Mouse (Mus musculus): ENCODE results near the gene Slamf8. TPM values are rescaled to one million over a fixed set of nuclear protein-coding genes. Genes with fewer than 3 reads are reported as not detected.
A peak's percentile ranks its signal among the peaks of the same experiment; 100 is the strongest.

Slamf8 gene
- 0.45 TPM in 1 of 2 replicates, not detected in the other for polyA plus RNA-seq (2014; fragmentation: Nextera tagmentation; extraction: Ambion mirVana)

DNA sequence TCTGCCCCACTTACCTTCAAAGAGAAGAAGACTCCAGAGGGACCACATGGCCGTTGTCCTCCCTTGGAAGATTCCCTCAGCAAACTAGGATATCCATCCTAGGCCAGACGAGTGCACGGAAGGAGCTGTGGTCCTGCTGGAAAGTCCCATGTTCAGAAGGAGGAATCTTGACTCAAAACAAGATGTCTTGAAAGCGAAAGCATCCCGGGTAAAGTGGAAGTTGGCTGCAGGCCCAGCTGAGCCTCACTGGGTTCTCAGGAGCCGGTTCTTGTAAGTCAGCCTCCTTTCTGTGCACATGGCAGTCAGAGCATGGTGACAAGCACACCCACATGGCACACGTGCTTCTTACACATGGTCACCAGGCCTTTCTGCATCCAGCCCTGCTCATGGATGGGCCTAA lies at the start of gene Slamf8:
Slamf8 (minus strand) TSS at position 184 of the 400 bp plus-strand sequence.
- ATAC-seq (ENCODE audit: insufficient number of reproducible peaks, insufficient read depth, low FRiP score, low read depth), result no peak
- no peak within 1 kb of the TSS for H3K9ac ChIP-seq (replicated peaks; ENCODE audit: low read depth, low read length)
- 71% methylated on average over 7 of the region's 7 CpGs for WGBS

DNA sequence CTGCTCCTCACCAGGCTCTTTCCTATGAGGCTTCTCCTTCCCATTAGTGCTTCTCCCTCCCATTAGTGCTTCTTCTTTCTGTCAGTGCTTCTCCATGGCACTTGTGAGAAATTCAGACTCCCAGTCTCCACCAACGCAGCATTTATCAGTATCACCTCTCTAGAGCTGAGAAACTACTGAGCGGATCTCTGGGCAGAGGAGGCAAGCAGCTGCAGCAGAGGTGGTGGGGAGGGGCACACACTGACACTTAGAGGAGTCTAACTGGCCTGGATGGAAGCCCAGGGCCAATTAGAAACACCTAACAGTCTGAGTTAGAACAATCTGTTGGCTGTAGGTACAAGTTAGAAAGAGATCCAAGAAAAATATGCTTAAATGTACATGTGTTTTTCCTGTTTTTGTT lies 48.4 kb upstream of the Slamf8 start:
- no peak overlapping the region for H3K4me3 ChIP-seq (ENCODE audit: low read depth, low read length)
- no peaks in the 10 kb centered on the region for H3K36me3 ChIP-seq (ENCODE audit: control insufficient read depth, insufficient read depth, low read length)
- H3K27ac ChIP-seq (ENCODE audit: low read length), result no peak overlapping the region
- H3K27me3 ChIP-seq (ENCODE audit: control insufficient read depth, insufficient read depth, low read length), result no peaks in the 10 kb centered on the region
- no peak overlapping the region for H3K4me2 ChIP-seq (replicated peaks; ENCODE audit: low read depth, low read length)
- WGBS, result 51% methylated on average over 2 of the region's 2 CpGs
- no peak for ATAC-seq (ENCODE audit: insufficient number of reproducible peaks, insufficient read depth, low FRiP score, low read depth)
- H3K9ac ChIP-seq (replicated peaks; ENCODE audit: low read depth, low read length), result no peak overlapping the region
- H3K9me3 ChIP-seq (ENCODE audit: control insufficient read depth, low read depth, low read length), result no peaks in the 10 kb centered on the region
- H3K4me1 ChIP-seq (ENCODE audit: control insufficient read depth, insufficient read depth, low read length), result 0 out of 2 replicates have a peak, but pooled peaks cover 3% of the 10 kb centered on the region

More for the DNA sequence above, at the start of gene Slamf8:
- Histone ChIP-seq H3K36me3 (ENCODE audit: control insufficient read depth, insufficient read depth, low read length) (no peaks in the 10 kb centered on the region), H3K4me3 (ENCODE audit: low read depth, low read length) (no peak within 1 kb of the TSS), H3K27me3 (ENCODE audit: control insufficient read depth, insufficient read depth, low read length) (no peaks in the 10 kb centered on the region), H3K4me2 (replicated peaks; ENCODE audit: low read depth, low read length) (no peak within 1 kb of the TSS), H3K4me1 (ENCODE audit: control insufficient read depth, insufficient read depth, low read length) (0 out of 2 replicates have a peak, but pooled peaks cover 3% of the 10 kb centered on the region), H3K9me3 (ENCODE audit: control insufficient read depth, low read depth, low read length) (no peaks in the 10 kb centered on the region), H3K27ac (ENCODE audit: low read length) (no peak within 1 kb of the TSS)

DNA sequence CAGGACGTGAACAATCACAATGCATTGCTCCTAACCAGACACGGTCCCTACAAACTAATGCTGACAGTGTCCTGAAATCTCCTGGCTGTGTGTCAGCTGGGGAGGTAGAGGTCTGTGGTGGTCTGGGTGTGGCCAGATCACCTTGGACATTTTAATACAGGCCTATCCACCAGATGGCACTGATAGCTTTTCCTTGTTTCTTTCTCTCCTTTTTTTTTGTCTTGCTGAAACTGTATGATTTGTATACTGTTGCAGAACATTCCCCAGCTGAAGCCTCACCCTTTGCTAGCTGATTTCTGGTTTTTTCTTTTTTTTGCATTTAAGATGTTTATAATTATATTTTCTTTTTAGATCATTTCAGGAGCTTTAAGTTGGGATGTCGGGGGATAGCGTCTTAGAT lies 47.4 kb upstream of the Slamf8 start:
- H3K27me3 ChIP-seq (ENCODE audit: control insufficient read depth, insufficient read depth, low read length), result no peaks in the 10 kb centered on the region
- no peaks in the 10 kb centered on the region for H3K36me3 ChIP-seq (ENCODE audit: control insufficient read depth, insufficient read depth, low read length)
- no peak overlapping the region for H3K27ac ChIP-seq (ENCODE audit: low read length)
- ATAC-seq (ENCODE audit: insufficient number of reproducible peaks, insufficient read depth, low FRiP score, low read depth), result no peak
- H3K9ac ChIP-seq (replicated peaks; ENCODE audit: low read depth, low read length), result no peak overlapping the region
- WGBS, result 58% methylated on average over 4 of the region's 4 CpGs
- H3K9me3 ChIP-seq (ENCODE audit: control insufficient read depth, low read depth, low read length), result no peaks in the 10 kb centered on the region
- no peak overlapping the region for H3K4me3 ChIP-seq (ENCODE audit: low read depth, low read length)
- H3K4me1 ChIP-seq (ENCODE audit: control insufficient read depth, insufficient read depth, low read length), result 0 out of 2 replicates have a peak, but pooled peaks cover 3% of the 10 kb centered on the region
- H3K4me2 ChIP-seq (replicated peaks; ENCODE audit: low read depth, low read length), result no peak overlapping the region

DNA sequence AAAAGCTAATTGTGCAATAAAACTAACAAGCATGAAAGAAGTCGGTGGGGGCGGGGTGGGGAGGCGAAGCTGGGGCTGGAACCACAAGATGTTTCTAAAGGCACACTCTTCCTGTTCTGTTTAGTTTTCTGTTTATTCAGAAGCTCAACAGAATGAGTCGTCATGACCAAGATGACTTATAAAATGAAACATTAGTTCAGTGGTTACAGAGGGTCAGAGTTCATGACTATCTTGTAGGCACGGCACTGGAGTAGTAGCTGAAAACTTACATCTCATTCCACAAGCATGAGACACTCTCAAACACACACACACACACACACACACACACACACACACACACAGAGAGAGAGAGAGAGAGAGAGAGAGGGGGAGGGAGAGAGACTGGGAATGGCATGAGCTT lies 45.9 kb upstream of the Slamf8 start:
- WGBS, result 85% methylated on average over 5 of the region's 5 CpGs
- no peaks in the 10 kb centered on the region for H3K36me3 ChIP-seq (ENCODE audit: control insufficient read depth, insufficient read depth, low read length)
- no peak overlapping the region for H3K9ac ChIP-seq (replicated peaks; ENCODE audit: low read depth, low read length)
- no peak for ATAC-seq (ENCODE audit: insufficient number of reproducible peaks, insufficient read depth, low FRiP score, low read depth)
- 0 out of 2 replicates have a peak, but pooled peaks cover 3% of the 10 kb centered on the region for H3K4me1 ChIP-seq (ENCODE audit: control insufficient read depth, insufficient read depth, low read length)
- H3K4me3 ChIP-seq (ENCODE audit: low read depth, low read length), result no peak overlapping the region
- no peak overlapping the region for H3K27ac ChIP-seq (ENCODE audit: low read length)
- H3K9me3 ChIP-seq (ENCODE audit: control insufficient read depth, low read depth, low read length), result no peaks in the 10 kb centered on the region
- no peak overlapping the region for H3K4me2 ChIP-seq (replicated peaks; ENCODE audit: low read depth, low read length)
- no peaks in the 10 kb centered on the region for H3K27me3 ChIP-seq (ENCODE audit: control insufficient read depth, insufficient read depth, low read length)

DNA sequence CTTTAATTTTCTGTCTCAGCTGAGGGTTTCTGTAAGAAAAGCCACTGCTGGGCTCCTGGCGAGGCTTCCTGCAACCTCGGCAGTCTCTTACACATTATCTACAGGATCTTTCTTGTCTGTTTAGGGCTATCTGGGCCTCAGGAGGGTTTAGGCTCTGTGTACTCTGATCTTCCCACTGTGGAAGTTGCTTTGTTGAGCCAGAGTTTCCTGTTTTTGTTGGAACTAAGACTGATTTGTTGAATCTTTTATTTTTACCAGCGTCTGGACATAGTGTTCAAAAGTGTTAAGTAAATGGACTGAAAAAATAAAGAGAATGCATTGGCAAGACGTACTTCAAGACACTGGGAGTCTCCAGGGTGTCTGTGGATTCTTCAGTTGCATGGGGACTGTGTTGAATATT lies 44.9 kb upstream of the Slamf8 start:
- Histone ChIP-seq H3K4me2 (replicated peaks; ENCODE audit: low read depth, low read length) (no peak overlapping the region), H3K36me3 (ENCODE audit: control insufficient read depth, insufficient read depth, low read length) (no peaks in the 10 kb centered on the region), H3K4me3 (ENCODE audit: low read depth, low read length) (no peak overlapping the region), H3K4me1 (ENCODE audit: control insufficient read depth, insufficient read depth, low read length) (0 out of 2 replicates have a peak, but pooled peaks cover 3% of the 10 kb centered on the region), H3K27ac (ENCODE audit: low read length) (no peak overlapping the region), H3K9ac (replicated peaks; ENCODE audit: low read depth, low read length) (no peak overlapping the region), H3K9me3 (ENCODE audit: control insufficient read depth, low read depth, low read length) (no peaks in the 10 kb centered on the region), H3K27me3 (ENCODE audit: control insufficient read depth, insufficient read depth, low read length) (no peaks in the 10 kb centered on the region)
- WGBS, result 38% methylated on average over 4 of the region's 4 CpGs
- no peak for ATAC-seq (ENCODE audit: insufficient number of reproducible peaks, insufficient read depth, low FRiP score, low read depth)

DNA sequence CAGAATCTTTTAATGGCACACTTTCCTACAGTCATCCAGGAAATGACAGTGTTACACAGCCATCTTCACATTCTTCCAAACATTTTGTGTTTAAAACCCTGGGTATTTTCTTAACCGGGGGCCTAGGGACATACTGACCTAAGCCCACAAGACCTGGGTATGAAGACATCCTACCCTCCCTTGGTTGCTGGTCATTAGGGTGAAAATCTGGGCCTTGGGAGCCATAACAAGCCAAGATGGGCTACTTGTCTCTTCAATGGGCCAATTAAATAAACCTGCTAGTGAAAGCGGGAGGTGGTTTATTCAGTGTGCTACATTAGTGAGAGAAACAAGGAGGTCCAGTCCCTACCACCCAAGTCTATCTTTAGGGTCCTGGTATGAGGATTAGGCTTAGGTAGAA lies 43.8 kb upstream of the Slamf8 start:
- H3K36me3 ChIP-seq (ENCODE audit: control insufficient read depth, insufficient read depth, low read length), result no peaks in the 10 kb centered on the region
- no peaks in the 10 kb centered on the region for H3K9me3 ChIP-seq (ENCODE audit: control insufficient read depth, low read depth, low read length)
- WGBS, result 90% methylated on average over 2 of the region's 2 CpGs
- no peak overlapping the region for H3K9ac ChIP-seq (replicated peaks; ENCODE audit: low read depth, low read length)
- H3K4me1 ChIP-seq (ENCODE audit: control insufficient read depth, insufficient read depth, low read length), result 0 out of 2 replicates have a peak, but pooled peaks cover 3% of the 10 kb centered on the region
- H3K27me3 ChIP-seq (ENCODE audit: control insufficient read depth, insufficient read depth, low read length), result no peaks in the 10 kb centered on the region
- no peak overlapping the region for H3K27ac ChIP-seq (ENCODE audit: low read length)
- no peak for ATAC-seq (ENCODE audit: insufficient number of reproducible peaks, insufficient read depth, low FRiP score, low read depth)
- no peak overlapping the region for H3K4me2 ChIP-seq (replicated peaks; ENCODE audit: low read depth, low read length)
- no peak overlapping the region for H3K4me3 ChIP-seq (ENCODE audit: low read depth, low read length)

DNA sequence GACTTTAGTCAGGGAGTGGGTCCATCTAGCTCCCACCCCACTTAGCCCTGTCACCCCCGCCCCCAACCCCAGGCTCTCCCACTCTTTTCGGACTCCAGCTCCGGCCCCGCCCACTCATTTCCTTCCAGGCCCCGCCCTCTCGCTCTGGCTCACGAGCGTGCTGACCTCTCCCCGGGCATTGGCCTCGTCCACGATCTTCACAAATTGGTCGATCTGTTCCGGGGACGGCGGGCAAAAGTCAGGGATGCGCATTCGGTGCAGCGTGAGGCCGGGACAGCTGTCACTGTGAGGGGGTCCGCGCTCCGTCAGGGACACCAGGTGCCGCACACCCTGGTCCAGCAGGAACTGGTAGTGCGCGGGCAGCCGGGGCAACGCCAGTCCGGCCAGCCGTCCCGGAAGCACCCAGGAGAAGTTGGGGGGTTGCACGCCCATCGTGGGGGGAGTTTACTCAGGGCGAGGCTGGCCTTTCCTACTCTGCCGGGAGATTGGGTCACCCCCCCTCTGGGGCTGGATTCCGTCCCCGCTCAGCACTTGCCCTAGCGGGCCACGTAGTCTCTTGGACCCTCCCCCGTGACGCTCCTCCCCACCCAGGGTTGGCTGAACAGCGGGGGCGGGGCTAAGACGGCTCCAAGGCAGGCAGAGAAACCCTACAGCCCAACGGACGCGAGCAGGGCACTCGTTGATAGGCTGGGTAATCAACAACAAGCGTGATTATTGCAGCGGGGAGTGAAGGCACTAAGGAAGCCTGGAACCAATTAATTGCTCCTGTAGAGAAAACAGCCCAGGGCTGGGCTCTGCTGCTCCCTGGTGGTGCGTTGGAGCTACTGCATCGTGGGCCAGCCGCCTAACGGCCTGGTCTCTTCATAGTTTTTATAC lies 42.3 kb upstream of the Slamf8 start, which contains the start of gene Dusp23:
Dusp23 (minus strand) TSS at position 512 of the 876 bp plus-strand sequence.
- peak within 1 kb of the TSS; percentile 45; the same call in 1 of the 2 replicates for H3K27ac ChIP-seq (ENCODE audit: low read length)
- no peaks in the 10 kb centered on the region for H3K36me3 ChIP-seq (ENCODE audit: control insufficient read depth, insufficient read depth, low read length)
- ATAC-seq (ENCODE audit: insufficient number of reproducible peaks, insufficient read depth, low FRiP score, low read depth), result peak; percentile 97
- no peaks in the 10 kb centered on the region for H3K9me3 ChIP-seq (ENCODE audit: control insufficient read depth, low read depth, low read length)
- H3K27me3 ChIP-seq (ENCODE audit: control insufficient read depth, insufficient read depth, low read length), result no peaks in the 10 kb centered on the region
- H3K4me2 ChIP-seq (replicated peaks; ENCODE audit: low read depth, low read length), result peak within 1 kb of the TSS; percentile 38
- under 1% methylated on average over 53 of the region's 53 CpGs for WGBS
- peak within 1 kb of the TSS; percentile 41; the same call in 1 of the 2 replicates for H3K9ac ChIP-seq (replicated peaks; ENCODE audit: low read depth, low read length)
- 0 out of 2 replicates have a peak, but pooled peaks cover 3% of the 10 kb centered on the region for H3K4me1 ChIP-seq (ENCODE audit: control insufficient read depth, insufficient read depth, low read length)
- peak within 1 kb of the TSS; percentile 52 for H3K4me3 ChIP-seq (ENCODE audit: low read depth, low read length)

DNA sequence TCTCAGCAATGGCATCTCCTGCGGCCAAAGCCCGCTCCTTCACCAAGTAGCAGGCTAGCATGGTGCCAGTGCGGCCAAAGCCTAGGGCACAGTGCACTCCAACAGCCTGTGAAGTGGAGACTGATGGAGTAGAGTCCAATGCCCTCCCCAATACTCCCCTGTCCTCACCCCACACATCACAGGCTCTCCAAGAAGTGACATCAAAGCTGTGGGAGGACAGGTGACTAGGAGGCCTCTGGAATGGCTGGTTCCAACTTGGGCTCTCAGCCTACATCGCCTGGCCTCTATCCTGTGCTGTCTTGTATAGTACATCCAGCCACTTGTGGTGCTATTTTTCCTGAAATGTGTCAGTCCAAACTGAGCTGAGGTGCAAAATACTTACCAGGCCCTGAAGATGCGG lies 41.4 kb upstream of the Slamf8 start:
- H3K9ac ChIP-seq (replicated peaks; ENCODE audit: low read depth, low read length), result no peak overlapping the region
- H3K4me2 ChIP-seq (replicated peaks; ENCODE audit: low read depth, low read length), result no peak overlapping the region
- H3K27ac ChIP-seq (ENCODE audit: low read length), result no peak overlapping the region
- 85% methylated on average over 5 of the region's 5 CpGs for WGBS
- no peaks in the 10 kb centered on the region for H3K9me3 ChIP-seq (ENCODE audit: control insufficient read depth, low read depth, low read length)
- no peaks in the 10 kb centered on the region for H3K27me3 ChIP-seq (ENCODE audit: control insufficient read depth, insufficient read depth, low read length)
- ATAC-seq (ENCODE audit: insufficient number of reproducible peaks, insufficient read depth, low FRiP score, low read depth), result no peak
- no peaks in the 10 kb centered on the region for H3K36me3 ChIP-seq (ENCODE audit: control insufficient read depth, insufficient read depth, low read length)
- 0 out of 2 replicates have a peak, but pooled peaks cover 3% of the 10 kb centered on the region for H3K4me1 ChIP-seq (ENCODE audit: control insufficient read depth, insufficient read depth, low read length)
- H3K4me3 ChIP-seq (ENCODE audit: low read depth, low read length), result no peak overlapping the region

Data from stomach, embryonic 14.5 days (tissue).